Mouse (Mus musculus) lung, postnatal 25 days (tissue): ENCODE data around the gene Adap1.

ENCODE experiments used
- DNase-seq: peaks from one replicate; pipeline ENCODE4 v3.0.0; 2022; ENCODE audit warnings: low spot score

Adap1 gene

GRCm38 (mm10) chr5:139325395-139325966 is at the start of gene Adap1:
Adap1 (minus strand) TSS chr5:139325622.
- DNase-seq, result no peak

DNA sequence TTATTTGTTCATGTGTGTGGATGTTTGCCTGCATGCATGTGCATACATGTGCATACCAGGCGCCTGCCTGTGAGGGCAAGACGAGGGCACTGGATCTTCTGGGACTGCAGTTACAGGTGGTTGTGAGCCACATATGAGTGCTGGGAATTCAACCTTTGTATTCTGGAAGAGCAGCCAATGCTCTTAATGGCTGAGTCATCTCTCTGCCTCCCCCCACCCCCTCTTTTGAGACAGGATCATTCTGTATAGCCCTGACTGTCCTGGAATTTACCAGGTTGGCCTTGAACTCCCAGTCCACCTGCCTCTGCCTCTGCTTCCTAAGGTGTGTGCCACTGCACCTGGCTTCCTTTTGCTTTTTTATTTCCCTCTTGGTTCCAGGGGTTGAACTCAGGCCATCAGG is 49.4 kb upstream of the Adap1 start:
- no peak for DNase-seq

- no peak for DNase-seq
These were observed 48.5 kb upstream of the Adap1 start for GRCm38 (mm10) chr5:139373889-139374444.

- DNase-seq, result no peak
These were observed 47.7 kb upstream of the Adap1 start for GRCm38 (mm10) chr5:139373126-139373525.

- peak; percentile 94 for DNase-seq
These were observed 46.4 kb upstream of the Adap1 start for GRCm38 (mm10) chr5:139371631-139372401.

DNA sequence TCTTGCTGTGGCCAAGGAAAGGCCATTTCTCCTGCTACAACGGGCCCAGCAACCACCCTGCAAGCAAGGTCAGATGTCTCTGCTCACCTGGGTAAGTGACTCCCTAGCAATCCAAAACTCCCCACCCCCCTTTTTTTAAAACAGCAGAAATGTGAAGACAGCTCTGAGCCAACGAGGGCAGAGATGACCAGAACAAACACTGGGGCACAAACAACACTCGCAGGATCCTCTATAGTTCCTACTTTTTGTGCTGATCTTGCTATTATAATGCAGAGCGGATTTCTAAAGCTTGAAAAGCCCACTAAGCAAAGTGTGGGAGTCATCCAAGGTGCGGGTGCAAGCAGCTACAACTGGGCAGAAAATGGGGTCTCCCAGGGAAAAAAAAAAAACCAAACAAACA is 45.7 kb upstream of the Adap1 start:
- no peak for DNase-seq

- no peak for DNase-seq
These were observed 44.9 kb upstream of the Adap1 start for GRCm38 (mm10) chr5:139370336-139370735.

GRCm38 (mm10) chr5:139368638-139369320 is 43.4 kb upstream of the Adap1 start:
- no peak for DNase-seq

GRCm38 (mm10) chr5:139367884-139368458 is 42.5 kb upstream of the Adap1 start:
- DNase-seq, result peak; percentile 49

DNA sequence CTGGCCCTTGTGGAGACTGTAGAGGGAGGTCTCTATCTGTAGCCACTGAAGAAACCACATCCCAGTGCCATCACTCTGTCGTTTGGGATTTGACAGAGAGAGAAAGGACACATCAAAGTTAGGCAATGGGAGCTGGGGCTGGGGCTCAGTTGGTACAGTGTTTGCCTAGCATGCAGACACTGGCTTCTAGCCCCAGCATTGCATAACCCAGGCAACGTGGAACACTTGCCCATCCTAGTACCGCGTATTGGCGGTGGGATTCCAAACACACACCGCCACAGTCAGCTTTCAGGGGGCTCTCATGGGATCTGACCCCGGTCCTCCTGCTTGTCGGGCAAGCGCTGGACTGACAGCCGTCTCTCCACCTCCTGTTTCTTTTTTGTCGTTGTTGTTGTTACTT is 41.1 kb upstream of the Adap1 start:
- no peak for DNase-seq

DNA sequence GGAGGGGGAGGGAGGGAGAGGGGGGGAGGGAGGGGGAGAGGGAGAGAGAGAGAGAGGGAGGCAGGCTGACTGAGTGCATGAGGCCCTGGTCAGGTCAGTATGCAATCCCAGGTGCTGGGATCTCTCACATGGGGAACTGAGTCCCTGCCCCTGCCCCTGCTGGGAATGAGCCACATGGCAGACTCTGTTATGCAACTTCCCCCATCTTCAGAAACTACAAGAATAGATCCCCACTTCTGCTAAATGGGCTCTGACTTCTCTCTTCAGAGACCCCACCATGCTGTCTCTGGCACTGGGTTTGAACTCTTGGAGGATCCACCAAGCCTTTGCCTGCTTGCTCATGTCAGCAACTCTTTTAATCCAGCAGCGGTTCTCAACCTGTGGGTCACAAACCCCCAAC is 40.4 kb upstream of the Adap1 start:
- peak; percentile 56 for DNase-seq

- DNase-seq, result peak; percentile 61
These were observed 39.6 kb upstream of the Adap1 start for GRCm38 (mm10) chr5:139364911-139365571.

- DNase-seq, result peak; percentile 92
These were observed 39.0 kb upstream of the Adap1 start for GRCm38 (mm10) chr5:139364260-139364910.

GRCm38 (mm10) chr5:139363858-139364257 is 38.4 kb upstream of the Adap1 start:
- no peak for DNase-seq

- DNase-seq, result no peak
These were observed 33.8 kb upstream of the Adap1 start for GRCm38 (mm10) chr5:139359244-139359643.

DNA sequence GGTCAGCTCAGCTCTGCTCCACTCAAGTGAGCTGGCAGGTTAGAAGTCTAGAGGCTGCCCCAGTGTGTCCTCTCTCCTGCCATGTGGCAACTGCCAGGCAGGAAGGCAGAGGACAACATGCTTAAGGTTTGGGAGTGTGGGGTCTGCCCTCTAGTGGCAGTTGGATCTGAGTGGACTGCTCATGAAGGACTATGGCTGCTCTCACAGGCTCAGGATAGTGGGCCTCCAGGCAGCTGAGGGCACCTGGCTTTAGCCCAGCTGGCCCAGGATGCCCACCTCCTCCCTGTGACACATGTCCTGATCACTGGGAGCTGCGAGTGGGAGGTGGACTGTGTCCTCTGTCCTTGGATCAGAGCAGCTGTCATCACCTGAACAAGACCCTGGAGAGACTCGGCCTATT is 33.2 kb upstream of the Adap1 start:
- DNase-seq, result no peak

DNA sequence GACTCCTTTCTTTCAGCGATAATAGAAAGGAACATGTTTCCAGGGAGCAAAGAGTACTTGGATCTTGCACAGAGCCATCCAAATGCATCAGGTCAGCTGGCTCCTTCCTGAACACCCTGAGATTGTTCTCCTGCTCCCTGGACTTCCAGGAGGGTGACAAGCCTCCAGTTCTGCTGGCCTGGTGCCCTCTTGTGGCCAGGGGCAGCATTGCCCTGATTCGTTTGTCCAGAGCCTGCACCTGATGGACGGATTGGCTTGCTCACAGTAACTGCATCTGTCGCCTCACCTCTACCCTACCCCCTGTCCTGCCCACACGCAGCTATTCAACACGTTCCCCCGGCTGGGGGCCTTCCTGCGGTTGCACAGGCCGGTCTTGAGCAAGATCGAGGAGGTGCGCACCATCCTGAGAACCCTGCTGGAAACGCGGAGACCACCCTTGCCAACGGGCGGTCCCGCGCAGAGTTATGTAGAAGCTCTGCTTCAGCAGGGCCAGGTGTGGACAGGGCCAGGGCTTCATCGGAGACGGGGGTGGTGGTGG is 29.9 kb upstream of the Adap1 start:
- peak; percentile 84 for DNase-seq

DNA sequence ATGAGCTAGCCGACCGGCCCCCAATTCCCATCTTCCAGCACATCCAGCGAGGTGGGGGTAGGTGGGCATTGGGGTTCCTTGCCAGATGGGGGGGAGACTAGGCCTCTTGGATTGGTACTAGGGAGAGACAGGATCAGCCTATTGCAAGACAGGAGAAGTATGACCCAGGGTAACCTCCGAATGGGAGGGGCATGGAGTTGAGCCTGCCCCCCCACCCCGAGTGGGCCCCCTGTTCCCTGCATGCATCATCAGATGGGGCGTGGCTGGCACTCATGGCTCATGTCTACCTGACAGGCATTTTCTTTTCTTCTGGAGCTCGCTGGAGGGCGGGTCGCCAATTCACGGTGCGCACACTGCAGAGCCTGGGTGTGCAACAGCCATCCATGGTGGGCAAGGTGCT is 28.5 kb upstream of the Adap1 start:
- no peak for DNase-seq

DNA sequence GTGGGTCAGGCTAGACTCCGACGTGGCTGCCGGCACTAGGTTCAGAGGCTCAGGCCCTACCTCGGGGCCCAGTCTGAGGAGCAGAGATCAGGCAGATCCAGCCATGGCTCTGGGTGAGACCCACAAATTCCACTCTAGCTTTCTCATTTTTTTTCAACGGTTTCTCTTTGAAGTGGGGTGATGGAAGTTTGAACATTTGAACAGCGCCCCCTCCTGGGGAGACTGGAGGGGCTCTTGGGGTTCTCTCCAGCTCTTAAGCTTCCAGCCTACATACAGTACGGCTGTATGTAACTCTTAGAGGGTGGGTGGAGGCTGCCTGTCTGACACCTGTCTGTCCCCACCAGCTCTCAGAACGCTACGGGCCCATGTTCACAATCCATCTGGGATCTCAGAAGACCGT is 28.1 kb upstream of the Adap1 start:
- DNase-seq, result no peak

DNA sequence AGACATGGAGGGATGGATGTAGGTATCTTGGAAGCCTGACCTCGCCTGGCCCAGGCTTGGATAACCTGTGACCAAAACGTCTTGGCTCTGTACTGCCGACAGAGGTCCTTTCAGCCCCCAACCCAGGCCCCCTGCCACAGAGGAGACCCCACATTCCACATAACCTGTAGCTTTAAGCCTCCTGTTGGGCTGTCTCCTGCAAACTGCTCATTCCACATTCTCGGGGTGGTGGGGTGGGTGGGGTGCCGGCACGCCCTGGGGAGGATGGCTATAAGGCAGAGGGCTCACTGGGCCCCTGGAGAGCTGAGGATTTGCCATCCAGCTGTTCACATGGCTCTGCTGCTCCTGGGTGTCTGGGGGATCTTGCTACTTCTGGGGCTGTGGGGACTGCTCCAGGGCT is 26.9 kb upstream of the Adap1 start, which contains the start of gene Cyp2w1:
Cyp2w1 (plus strand) TSS at position 301 of the 400 bp plus-strand sequence.
- no peak for DNase-seq

DNA sequence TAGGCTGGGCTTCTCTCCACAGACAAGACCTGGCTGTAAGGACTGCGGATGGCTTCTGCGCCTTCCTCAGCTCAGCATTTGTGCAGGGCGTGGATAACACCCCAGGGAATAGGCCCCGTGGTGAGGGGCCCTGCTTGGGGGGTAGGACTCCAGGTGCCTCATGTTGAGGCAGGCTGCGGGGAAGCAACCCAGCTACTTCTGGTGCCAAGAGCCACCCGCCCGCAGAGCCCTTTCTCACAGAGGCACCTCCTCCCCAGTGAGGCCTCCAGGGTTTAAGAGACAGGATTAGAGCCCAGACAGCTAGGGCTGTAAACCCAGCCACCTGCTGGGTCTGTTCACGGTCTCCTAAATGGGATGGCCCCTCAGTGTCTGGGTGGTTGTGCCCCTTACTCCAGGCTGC is 26.2 kb upstream of the Adap1 start:
- no peak for DNase-seq
